Mouse (Mus musculus): ENCODE results near the gene Prl4a1.
"Not testable (repeated sequence)": the region's sequence is repeated elsewhere in the genome, so short reads cannot be mapped to it uniquely, and the experiment has no call there.

Prl4a1 gene

GRCm38 (mm10) chr13:28015912-28016311 is at the start of gene Prl4a1:
Gene Prl4a1, plus strand, starts transcription at chr13:28016212.
- no peak for DNase-seq

DNA sequence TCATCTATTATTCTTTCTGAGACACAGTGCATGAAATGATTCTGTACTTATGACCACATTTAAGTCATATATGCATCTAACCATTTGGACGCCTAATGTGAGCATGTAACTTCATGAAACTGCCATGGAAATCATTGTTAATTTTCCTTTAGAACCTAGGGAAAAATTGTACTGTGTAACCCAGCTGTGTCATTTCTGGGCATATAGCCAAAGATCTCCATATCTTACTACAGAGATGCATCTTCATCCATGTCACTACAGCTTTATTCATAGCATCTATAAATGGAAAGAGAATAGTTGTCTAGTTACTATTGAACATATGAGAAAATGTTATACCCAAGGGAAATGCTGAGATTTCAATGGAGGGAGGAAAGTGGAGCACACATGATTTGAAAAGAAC is 43.1 kb upstream of the Prl4a1 start:
- no peak for DNase-seq

DNA sequence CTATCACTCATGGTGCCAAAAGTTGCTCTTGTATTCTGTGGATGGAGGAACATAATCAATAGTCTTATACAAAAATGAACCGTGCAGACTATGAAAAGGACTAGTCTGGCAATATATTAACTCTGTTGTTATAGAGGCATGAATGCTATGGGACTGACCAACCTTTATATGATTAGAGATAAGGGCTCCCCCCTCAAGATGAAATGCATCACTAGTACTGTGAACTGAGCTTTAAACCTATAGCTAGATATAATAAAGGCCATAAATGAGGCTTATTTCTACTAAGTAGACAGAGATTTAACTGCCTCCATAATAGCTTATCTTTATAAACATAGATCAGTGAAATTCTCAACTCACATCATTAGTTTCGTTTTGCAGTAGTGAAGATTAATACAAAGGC is 41.7 kb upstream of the Prl4a1 start:
- DNase-seq: not testable (repeated sequence)

GRCm38 (mm10) chr13:27977646-27978045 is 38.4 kb upstream of the Prl4a1 start:
- no peak for DNase-seq

DNA sequence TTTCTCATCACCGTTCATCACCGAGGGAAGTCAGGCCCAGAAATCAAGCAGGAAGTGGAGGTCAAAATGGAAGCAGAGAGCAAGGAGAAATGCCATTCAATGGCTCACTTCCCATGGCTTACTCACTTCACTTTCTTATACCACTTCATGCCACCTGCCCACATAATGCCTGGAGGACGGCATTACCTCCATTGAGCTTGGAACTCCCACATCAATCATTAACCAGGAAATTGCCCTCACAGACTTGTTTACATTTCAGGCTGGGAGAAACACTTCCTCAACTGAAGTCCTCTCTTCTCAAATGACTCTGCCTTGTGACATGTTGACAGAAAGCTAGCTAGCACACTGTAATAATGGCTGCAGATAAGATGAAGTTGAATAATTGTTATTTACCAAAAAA is 19.5 kb upstream of the Prl4a1 start:
- DNase-seq: not testable (repeated sequence)

DNA sequence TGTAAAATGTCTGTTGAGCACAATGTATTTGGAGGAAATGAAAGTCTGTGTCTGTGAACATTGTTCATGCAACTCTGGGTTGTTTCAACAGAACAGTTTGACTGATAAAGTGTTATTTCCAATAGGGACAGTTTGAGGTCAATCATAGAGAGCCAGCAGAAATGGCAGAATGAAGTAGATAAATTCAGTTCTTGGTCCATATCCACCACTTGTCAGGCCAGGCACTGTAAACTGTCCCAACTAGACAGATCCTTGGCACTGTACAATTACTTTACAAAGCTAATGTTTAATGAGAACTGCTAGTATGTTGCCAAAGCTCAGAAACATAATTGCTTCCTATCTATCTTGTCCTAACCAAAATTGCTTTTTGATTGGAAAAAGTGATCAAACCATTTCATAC is 13.3 kb downstream of the Prl4a1 start:
- no peak for DNase-seq

DNA sequence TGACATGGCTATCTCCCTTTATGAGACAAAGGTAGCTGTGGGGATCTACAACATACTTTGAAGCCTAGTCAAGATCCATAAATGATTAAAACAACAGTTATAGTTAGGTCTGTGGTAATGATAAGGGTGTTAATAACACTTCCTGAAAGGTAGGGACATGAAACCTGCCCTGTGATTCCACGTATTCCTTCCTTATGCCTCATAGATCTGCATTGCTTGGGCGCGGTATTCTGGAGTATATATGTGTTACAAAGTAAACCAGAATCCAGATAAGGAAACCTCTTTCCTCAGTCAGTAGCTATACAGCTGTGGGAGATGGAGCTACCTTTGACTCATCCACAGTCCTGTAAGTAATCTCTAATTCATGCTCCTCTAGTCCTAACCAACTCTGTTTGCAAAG is 53.3 kb downstream of the Prl4a1 start:
- DNase-seq: no peak

All from thymus, postnatal 14 days (tissue).